Mouse (Mus musculus) gastrocnemius, postnatal 10 days (tissue): ENCODE measurements at regions not wholly inside any gene's neighbourhood (a gene's known extent, or its start where the extent isn't known, plus 50 kb on each side); places are given as distances from the start of the nearest gene placed in this dataset.

ENCODE experiments used
- DNase-seq: peaks from one replicate; pipeline ENCODE4 v3.0.0; 2021; ENCODE audit warnings: mixed read lengths

DNA sequence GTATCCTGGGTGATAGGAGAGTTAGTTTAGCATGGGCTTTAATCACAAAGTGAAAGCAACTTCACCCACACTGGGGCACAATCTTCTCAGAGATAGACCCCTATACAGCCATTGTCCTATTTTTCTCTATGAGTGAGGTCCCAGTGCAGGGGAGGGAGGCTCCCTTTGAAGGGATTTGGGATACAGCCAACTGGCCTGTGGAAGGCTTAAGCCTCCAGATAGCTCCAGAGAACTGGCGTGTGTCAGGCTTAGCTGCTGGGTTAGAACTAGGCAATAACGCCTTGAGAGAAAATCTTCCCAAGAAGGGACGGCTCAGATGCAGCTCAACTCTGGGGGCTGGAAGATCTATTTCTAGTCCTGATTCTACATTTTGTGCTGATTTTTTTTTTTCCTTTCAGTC is 397.4 kb upstream of the Zdhhc25 start:
- DNase-seq = no peak

DNA sequence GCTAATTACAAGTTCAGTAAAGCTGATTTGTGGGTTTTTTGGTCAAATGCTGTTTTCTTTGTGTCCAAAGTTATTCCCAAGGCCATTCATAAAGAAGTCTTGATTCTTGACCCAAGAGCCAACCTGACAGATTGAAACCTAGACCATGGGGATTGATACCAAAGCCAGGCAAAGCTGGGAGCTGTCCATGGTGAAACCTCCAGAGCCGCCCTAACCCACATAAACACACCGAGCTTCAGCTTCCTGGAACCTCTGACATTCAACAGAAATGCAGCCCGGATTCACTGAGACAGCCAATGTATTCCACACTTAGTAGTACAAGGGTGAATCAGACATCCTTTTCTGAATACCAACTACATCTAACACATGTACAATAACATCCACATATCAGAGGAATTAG is 386.7 kb upstream of the Zdhhc25 start:
- no peak for DNase-seq

GRCm38 (mm10) chr15:88214286-88214685 is 385.8 kb upstream of the Zdhhc25 start:
- no peak for DNase-seq

DNA sequence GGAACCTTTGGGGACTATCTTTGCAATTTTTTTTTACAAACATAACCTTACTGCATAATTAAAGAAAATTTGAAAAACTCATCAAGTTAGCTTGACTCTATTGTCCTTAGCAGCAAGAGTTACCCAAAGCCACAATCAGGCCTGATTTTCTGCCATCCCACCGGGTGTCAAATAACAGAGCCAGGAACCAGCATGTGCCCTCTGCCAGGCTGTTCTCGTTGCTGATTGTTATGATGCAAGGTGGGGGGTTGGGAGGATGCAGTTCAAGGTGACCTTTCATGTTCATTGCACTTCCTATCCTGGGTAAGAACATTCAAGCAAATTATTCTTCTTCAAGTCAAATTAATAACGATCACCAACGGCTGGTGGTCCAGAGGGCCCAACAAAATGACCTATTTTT is 370.6 kb upstream of the Zdhhc25 start:
- DNase-seq = no peak

GRCm38 (mm10) chr15:88244606-88245005 is 355.5 kb upstream of the Zdhhc25 start:
- no peak for DNase-seq

DNA sequence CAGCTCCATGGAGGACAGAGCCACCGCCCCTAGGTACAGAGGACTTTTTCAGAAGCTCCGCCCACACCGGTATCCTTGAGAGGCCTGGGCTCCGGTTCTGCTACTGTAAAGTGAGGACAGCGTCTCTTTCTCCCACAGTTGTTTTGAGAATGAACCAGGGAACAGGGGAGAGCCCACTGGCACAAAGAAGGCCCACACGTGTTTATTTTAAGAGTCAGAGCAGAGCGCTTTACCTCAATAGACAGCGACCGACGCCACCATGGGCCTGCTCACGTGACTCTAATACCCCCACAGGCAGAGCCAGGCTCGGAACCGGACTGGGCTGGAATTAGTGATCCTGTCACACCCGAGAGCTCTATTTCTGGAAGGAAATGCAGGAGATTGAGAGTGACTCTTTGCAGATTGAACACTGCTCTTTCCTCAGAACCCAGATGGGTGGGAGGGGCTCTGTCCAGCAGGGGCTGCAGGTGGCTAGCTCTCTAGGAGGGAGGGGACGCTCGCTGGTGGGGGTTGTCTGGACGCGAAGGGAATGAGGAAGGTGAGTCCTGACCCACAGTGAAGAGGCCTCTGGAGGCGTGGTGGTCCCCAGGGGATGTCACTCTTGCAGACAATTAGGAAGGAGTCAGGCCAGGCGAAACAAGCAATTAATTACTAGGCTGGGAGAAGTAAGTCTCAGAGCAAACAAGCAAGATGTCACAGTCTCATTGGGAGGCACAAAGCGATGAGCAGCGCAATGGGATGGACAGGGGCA is 354.4 kb upstream of the Zdhhc25 start:
- no peak for DNase-seq

GRCm38 (mm10) chr15:88247974-88248625 is 352.0 kb upstream of the Zdhhc25 start:
- peak; percentile 93 for DNase-seq

- DNase-seq = no peak
Measured at GRCm38 (mm10) chr15:88288051-88288450, 312.1 kb upstream of the Zdhhc25 start.

- DNase-seq = no peak
Measured at GRCm38 (mm10) chr15:88288696-88289095, 311.4 kb upstream of the Zdhhc25 start.

DNA sequence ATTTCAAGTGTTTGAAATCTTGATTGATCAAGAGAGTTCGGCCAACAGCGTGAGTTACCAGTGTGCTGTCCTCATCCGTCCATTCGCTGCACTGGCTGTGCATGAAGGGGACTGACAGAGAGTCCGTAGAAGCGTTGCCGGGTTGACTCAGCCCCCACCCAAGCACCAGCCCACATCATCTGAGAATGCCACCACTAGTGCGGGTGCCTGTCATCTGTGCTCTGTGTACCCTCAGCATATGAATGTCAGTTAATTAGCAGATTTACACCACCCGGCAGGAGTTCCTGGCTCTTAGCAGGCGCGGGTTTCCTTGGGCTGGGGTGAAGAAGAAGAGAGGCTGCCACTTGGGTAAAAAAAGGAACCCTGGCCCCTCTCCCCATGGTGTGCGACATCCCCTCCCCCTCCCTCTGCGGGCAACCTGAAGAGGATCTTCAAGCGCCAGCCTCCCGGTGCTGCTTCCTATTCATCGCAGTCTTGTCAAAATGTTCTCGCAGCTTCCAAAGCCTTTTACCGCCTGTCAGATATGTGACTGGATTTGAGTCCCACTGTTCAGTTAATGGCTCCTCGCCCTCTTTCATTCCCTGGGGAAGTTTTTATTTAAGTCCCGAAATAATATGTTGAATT is 309.2 kb upstream of the Zdhhc25 start:
- DNase-seq = no peak

DNA sequence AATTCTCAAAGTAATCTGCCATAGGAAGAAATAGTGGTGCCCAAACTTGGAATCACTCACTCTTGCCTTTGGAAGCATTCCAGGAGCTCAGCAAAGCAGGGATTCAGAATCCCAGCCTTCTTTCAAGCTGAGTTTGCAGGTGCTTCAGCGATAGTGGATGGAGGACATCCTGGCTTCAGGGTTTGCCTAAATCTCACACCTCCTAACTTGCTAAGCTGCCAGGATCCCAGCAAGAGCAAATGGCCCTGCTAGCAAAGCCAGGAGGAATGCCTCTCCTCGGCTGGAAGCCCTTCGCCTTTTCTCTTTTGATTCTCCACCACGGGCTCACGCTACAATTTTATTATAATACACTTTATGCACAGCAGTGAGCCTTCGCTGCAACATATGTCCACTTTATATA is 301.0 kb upstream of the Zdhhc25 start:
- DNase-seq = no peak

- DNase-seq = no peak
Measured at GRCm38 (mm10) chr15:88311158-88311557, 288.9 kb upstream of the Zdhhc25 start.

DNA sequence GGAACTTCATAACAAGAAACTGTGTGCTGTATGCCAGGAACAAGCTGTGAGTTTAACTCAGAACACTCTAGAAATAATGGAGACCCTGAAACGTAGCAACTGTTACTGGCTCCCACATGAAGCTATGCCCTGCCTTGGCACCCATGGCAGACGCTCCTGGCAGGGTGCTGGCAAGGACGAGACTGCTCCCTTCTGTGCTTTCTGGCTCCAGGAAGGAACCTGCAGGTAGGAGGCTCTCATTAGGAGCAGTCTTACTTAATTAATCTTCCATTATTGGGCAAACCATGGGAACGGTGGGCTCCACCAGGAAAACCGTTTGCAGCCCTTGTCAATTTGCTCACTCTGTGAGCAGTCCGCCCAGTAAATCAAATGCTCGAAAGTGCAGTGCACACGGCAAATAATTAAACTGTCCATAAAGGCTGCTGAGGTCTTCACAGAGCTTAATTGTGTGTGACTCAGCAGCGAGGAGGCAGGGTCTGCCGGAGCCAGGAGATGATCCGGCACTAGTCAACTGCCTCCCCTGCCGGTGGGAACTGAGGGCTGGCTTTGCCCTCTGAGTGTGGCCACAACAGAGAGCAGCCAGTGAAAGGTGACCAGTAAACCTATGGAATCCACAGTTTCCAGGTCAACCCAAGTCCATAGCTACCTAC is 285.2 kb upstream of the Zdhhc25 start:
- DNase-seq = no peak

- DNase-seq = no peak
Measured at GRCm38 (mm10) chr15:88318048-88318447, 282.1 kb upstream of the Zdhhc25 start.

DNA sequence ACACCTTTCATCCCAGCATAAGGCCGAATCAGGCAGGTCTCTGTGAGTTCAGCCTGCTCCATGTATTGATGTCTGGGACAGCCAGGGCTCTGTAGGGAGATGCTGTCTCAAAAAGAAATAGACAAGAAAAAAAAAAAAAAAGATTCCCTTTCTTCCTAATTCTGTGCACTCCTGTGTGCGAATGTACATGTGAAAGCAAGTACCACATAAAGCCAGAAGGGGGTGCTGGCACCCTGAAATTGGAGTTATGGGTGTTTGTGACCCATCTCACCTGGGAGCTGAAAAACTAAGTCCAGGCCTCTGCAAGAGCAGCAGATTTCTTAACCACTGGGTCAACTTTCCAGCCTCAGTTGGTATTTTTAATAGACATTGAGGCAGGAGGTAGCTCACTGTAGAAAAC is 280.6 kb upstream of the Zdhhc25 start:
- no peak for DNase-seq

- DNase-seq = no peak
Measured at GRCm38 (mm10) chr15:88323584-88324375, 276.3 kb upstream of the Zdhhc25 start.

DNA sequence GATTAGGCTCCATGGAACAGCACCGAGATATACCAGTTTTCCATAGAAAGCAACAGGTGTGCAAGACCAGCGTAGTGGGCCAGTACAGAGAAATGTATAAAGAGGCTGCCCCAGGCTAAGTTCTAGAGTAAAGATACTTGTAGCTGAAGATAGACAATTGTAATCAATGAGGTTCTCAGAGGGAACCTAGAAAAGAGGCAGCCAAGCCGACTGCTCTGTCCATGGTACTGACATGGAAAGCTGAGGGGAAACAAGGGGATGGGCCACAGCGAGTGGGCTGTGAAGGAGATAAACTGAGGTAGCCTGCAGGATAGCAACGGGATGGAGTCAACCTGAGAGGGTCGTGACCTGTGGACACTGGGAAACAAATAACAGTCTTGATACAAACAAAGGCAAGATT is 275.0 kb upstream of the Zdhhc25 start:
- DNase-seq = no peak

GRCm38 (mm10) chr15:88353206-88353605 is 246.9 kb upstream of the Zdhhc25 start:
- DNase-seq = no peak

GRCm38 (mm10) chr15:88360375-88361035 is 239.6 kb upstream of the Zdhhc25 start:
- DNase-seq = no peak

GRCm38 (mm10) chr15:88361351-88361750 is 238.8 kb upstream of the Zdhhc25 start:
- no peak for DNase-seq

- DNase-seq = no peak
Measured at GRCm38 (mm10) chr15:88362966-88363365, 237.1 kb upstream of the Zdhhc25 start.

- DNase-seq = no peak
Measured at GRCm38 (mm10) chr15:88370366-88370765, 229.7 kb upstream of the Zdhhc25 start.
